Mouse (Mus musculus) liver, embryonic 14.5 days (tissue): ENCODE results near the gene Gm6583. TPM values are rescaled to one million over a fixed set of nuclear protein-coding genes. Genes with fewer than 3 reads are reported as not detected.

ENCODE experiments used
- ATAC-seq: fragments of 200-750 bp; cut with Nextera tagmentation; 2 replicates; pipeline ENCODE4 v1.8.0; 2017; ENCODE audit warnings: moderate number of reproducible peaks, mild to moderate bottlenecking, moderate library complexity; ENCODE audit not compliant: insufficient read depth
- DNase-seq, 3 experiments: peaks; one replicate each; pipeline ENCODE4 v3.0.0-alpha.2; 2012 to 2013; ENCODE audit warnings: low read depth in 3 of 3, low spot score in 3 of 3
- H3K27ac ChIP-seq: fragments of 300-500 bp; sonication (generic); 2 replicates; pipeline ENCODE4 v1.5.1; 2014; ENCODE audit warnings: moderate library complexity, mild to moderate bottlenecking, control low read depth, inconsistent platforms
- H3K27me3 ChIP-seq: fragments of 300-500 bp; sonication (generic); 2 replicates; pipeline ENCODE4 v1.6.1; 2014; ENCODE audit warnings: mild to moderate bottlenecking, low read length, moderate library complexity; ENCODE audit not compliant: control insufficient read depth, insufficient read depth
- H3K36me3 ChIP-seq: fragments of 300-500 bp; sonication (generic); replicated peaks from 2 replicates; pipeline ENCODE4 v1.6.1; 2014; ENCODE audit warnings: low read depth; ENCODE audit not compliant: control insufficient read depth, insufficient read depth
- H3K4me1 ChIP-seq, 2 experiments: fragments of 200-500 bp in 1 of 2; fragments of 300-500 bp in 1 of 2; sonication (generic) in 1 of 2; replicated peaks; 2 replicates each; pipeline ENCODE4 v1.6.1; 2012 to 2014; ENCODE audit warnings: antibody characterized with exemption in 1 of 2, inconsistent platforms in 1 of 2, low read length in 1 of 2; ENCODE audit not compliant: control insufficient read depth in 2 of 2, insufficient read depth in 2 of 2
- H3K4me2 ChIP-seq: fragments of 300-500 bp; sonication (generic); 2 replicates; pipeline ENCODE4 v1.6.1; 2014; ENCODE audit warnings: low read depth, mild to moderate bottlenecking, control low read depth, moderate library complexity
- H3K4me3 ChIP-seq, 2 experiments: fragments of 200-500 bp in 1 of 2; fragments of 300-500 bp in 1 of 2; sonication (generic) in 1 of 2; 2 replicates each; pipeline ENCODE4 v1.5.1; 2012 to 2014; ENCODE audit warnings: low read depth in 2 of 2, low read length in 2 of 2, mild to moderate bottlenecking in 2 of 2, control low read depth in 1 of 2, inconsistent platforms in 1 of 2, moderate library complexity in 1 of 2; ENCODE audit not compliant: insufficient read depth in 1 of 2
- H3K9ac ChIP-seq: fragments of 300-500 bp; sonication (generic); replicated peaks from 2 replicates; pipeline ENCODE4 v1.6.1; 2014; ENCODE audit warnings: mild to moderate bottlenecking, control low read depth, moderate library complexity
- H3K9me3 ChIP-seq: fragments of 300-500 bp; sonication (generic); 2 replicates; pipeline ENCODE4 v1.6.1; 2016; ENCODE audit warnings: low read length, mixed read lengths; ENCODE audit not compliant: control insufficient read depth
- CTCF ChIP-seq: IDR thresholded peaks from 2 replicates; pipeline ENCODE4 v1.5.1; 2016; ENCODE audit warnings: antibody characterized with exemption, low read depth, control low read depth
- EP300 ChIP-seq: IDR thresholded peaks from 2 replicates; pipeline ENCODE4 v1.6.1; 2016; ENCODE audit warnings: antibody characterized with exemption, low read depth
- WGBS: fragments of 180-500 bp; shearing (Covaris S2); extraction: QIAGEN DNeasy Blood & Tissue Kit; methylation state at CpG from one replicate; pipeline ENCODE4 v1.1.7; 2014; ENCODE audit not compliant: insufficient replicate concordance; 5-methylcytosine and 5-hydroxymethylcytosine counted together
- polyA plus RNA-seq, 2 experiments: library from polyadenylated mRNA; depleted of rRNA in 1 of 2; stranded (reverse) in 1 of 2; unstranded in 1 of 2; fragments of >200 nt; fragmentation: Nextera tagmentation in 1 of 2; extraction: Ambion mirVana in 1 of 2; gene quantifications; 2 replicates each; pipeline versions ENCODE4 v1.2.1 to v1.2.3; 2012 to 2014

The Gm6583 gene
- polyA plus RNA-seq, 2 experiments, result 0.08 to 0.09 TPM

DNA sequence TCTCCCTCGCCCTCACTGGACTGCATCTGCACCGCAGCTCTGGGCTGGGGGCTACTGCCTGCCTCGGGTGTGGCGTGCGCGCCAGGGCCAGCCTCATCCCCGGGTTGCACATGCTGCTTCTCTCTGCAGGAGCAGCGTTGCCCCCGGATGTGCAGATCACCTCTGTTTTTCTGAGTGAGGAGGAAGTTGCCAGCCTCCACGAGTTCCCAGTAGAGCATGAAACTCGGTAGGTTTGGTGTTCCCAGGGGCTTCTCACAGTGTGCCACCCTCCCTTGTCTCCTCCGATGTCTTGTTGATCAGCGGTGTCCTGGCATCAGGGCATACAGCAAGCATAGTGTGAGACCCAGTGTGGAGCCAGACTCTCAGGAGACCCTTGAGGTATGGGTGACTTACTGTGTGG is 13.5 kb upstream of the Gm6583 start:
- H3K27ac ChIP-seq, result no peak overlapping the region
- no peak overlapping the region for H3K9ac ChIP-seq
- no peak for TF ChIP-seq EP300
- TF ChIP-seq CTCF, result no peak
- WGBS, result 81% methylated on average over 13 of the region's 13 CpGs
- H3K4me1 ChIP-seq, result no peaks in the 10 kb centered on the region
- H3K27me3 ChIP-seq, result no peaks in the 10 kb centered on the region
- no peak overlapping the region for H3K4me3 ChIP-seq
- no peaks in the 10 kb centered on the region; the same call in 1 of the 2 replicates for H3K36me3 ChIP-seq
- no peak for DNase-seq
- no peak overlapping the region for H3K4me2 ChIP-seq
- ATAC-seq, result no peak
- no peaks in the 10 kb centered on the region for H3K9me3 ChIP-seq

DNA sequence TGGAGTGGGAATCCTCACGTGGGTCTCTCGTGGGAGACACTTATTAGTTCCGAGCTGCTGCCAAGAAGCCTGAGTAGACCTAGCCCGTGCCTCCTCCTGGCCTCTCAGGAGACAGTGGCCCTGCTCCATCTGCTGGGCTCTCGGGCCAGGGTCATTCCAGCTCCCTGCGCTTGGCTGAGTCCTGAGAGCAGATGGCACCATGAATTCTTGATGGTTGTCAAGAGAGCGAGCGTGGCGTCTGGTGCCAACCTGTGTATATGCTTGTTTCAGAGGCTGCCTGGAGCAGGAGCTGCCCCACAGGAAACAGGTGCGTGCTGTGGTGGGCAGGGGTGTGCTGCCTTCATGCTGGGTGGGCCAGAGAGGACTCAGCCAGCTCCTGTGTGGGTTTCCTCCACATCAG is 12.8 kb upstream of the Gm6583 start:
- H3K9me3 ChIP-seq, result no peaks in the 10 kb centered on the region
- H3K4me2 ChIP-seq, result no peak overlapping the region
- DNase-seq (no peak), ATAC-seq (no peak)
- no peaks in the 10 kb centered on the region; the same call in 1 of the 2 replicates for H3K36me3 ChIP-seq
- no peak overlapping the region for H3K9ac ChIP-seq
- no peak for TF ChIP-seq EP300
- TF ChIP-seq CTCF, result no peak
- no peaks in the 10 kb centered on the region for H3K27me3 ChIP-seq
- WGBS, result 81% methylated on average over 10 of the region's 10 CpGs
- H3K4me3 ChIP-seq, result no peak overlapping the region
- H3K27ac ChIP-seq, result no peak overlapping the region
- no peaks in the 10 kb centered on the region for H3K4me1 ChIP-seq

DNA sequence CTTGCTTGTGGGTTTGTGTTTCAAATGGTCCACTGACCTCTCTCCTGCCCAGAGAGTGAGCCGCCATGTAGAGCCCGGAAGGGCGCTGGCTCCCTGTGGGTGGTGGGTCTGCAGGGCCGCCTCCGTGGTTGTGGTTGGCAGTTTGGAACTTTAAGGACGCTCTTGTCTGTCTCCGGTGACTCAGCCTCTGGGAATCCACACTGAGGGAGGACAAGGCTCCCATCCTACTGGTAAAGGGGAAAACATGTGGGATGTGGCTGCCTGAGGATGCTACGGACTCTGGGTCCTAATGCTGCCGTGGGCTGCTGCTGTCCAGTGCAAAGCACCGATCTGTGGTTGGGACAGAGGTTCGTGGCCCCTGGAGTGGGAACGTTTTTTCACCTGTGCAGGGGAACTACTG is 12.1 kb upstream of the Gm6583 start:
- Histone ChIP-seq H3K36me3 (no peaks in the 10 kb centered on the region; the same call in 1 of the 2 replicates), H3K4me2 (no peak overlapping the region), H3K27me3 (no peaks in the 10 kb centered on the region), H3K9ac (no peak overlapping the region), H3K4me1 (no peaks in the 10 kb centered on the region), H3K9me3 (no peaks in the 10 kb centered on the region), H3K27ac (no peak overlapping the region), H3K4me3 (no peak overlapping the region)
- DNase-seq, result no peak
- TF ChIP-seq EP300, result no peak
- ATAC-seq, result no peak
- 65% methylated on average over 12 of the region's 12 CpGs for WGBS

DNA sequence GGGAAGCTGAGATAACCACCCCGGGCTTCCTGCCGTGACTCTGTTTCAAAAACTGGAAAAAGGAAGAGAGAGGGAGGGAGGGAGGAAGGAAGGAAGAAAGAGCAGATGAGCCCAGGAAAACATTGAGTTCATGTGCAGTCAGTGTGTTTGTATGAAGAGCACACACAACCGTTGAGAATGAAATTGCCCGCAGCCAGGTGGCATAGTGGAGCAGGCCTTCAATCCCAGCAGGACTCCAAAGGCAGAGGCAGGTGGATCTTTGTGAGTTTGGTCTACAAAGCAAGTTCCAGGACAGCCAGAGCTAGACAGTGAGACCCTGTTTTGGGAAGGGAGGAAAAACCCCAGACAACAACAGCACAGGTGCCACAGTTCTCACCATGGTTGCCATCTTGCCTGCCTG is 11.5 kb upstream of the Gm6583 start:
- H3K36me3 ChIP-seq, result no peaks in the 10 kb centered on the region; the same call in 1 of the 2 replicates
- no peaks in the 10 kb centered on the region for H3K4me1 ChIP-seq
- no peak overlapping the region for H3K9ac ChIP-seq
- DNase-seq (no peak), ATAC-seq (no peak)
- WGBS, result 77% methylated on average over 4 of the region's 4 CpGs
- H3K9me3 ChIP-seq, result no peaks in the 10 kb centered on the region
- no peaks in the 10 kb centered on the region for H3K27me3 ChIP-seq
- no peak overlapping the region for H3K4me2 ChIP-seq
- H3K4me3 ChIP-seq, result no peak overlapping the region
- no peak overlapping the region for H3K27ac ChIP-seq
- no peak for TF ChIP-seq EP300
- no peak for TF ChIP-seq CTCF

DNA sequence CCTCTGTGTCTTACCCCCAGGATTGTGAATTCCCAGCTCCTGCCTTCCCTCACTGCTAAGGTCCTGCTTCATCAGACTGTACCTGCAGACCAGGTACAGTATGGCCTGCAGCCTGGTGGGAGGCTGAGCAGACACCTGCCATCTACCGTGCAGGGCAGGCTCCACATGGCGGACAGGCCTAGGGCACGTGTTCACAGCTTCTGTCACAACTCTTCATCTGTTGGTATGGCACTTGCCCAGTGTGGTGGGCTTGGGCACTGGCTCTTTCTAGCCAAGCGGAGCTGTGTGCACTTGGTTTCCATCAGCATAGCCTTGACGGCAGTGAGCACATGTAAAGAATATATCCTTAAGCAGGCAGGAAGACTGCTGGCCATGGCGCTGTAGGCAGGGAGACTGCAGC is 11.0 kb upstream of the Gm6583 start:
- Histone ChIP-seq H3K4me2 (no peak overlapping the region), H3K27me3 (no peaks in the 10 kb centered on the region), H3K36me3 (no peaks in the 10 kb centered on the region; the same call in 1 of the 2 replicates), H3K4me3 (no peak overlapping the region), H3K9me3 (no peaks in the 10 kb centered on the region), H3K27ac (no peak overlapping the region), H3K9ac (no peak overlapping the region), H3K4me1 (no peaks in the 10 kb centered on the region)
- no peak for TF ChIP-seq EP300
- no peak for TF ChIP-seq CTCF
- DNase-seq (no peak), ATAC-seq (no peak)
- 81% methylated on average over 6 of the region's 6 CpGs for WGBS
